Mouse (Mus musculus): Measurements from ENCODE around the gene Actn1. TPM values are rescaled to one million over a fixed set of nuclear protein-coding genes. Genes with fewer than 3 reads are reported as not detected.

Actn1 gene
- total and polyA plus RNA-seq, 3 experiments, result 2.7 to 13.2 (median 5.5) TPM

GRCm38 (mm10) chr12:80213263-80213662, 46.9 kb downstream of the Actn1 start:
- peak overlapping the region; percentile 48 for H3K4me2 ChIP-seq (ENCODE audit: insufficient read depth, low read depth, poor library complexity, severe bottlenecking)
- no peak overlapping the region for H3K27ac ChIP-seq (ENCODE audit: insufficient read depth, low read depth)
- no peaks in the 10 kb centered on the region for H3K79me2 ChIP-seq (replicated peaks; ENCODE audit: control insufficient read depth, extremely low read depth, insufficient read depth, poor library complexity, severe bottlenecking)
- peaks cover 12 to 52% of the 10 kb centered on the region in 2 experiments for H3K4me1 ChIP-seq (ENCODE audit: control insufficient read depth in 1 of 2, insufficient read depth in 2 of 2)
- H3K36me3 ChIP-seq (replicated peaks in 1 of 2; ENCODE audit: control insufficient read depth in 1 of 2, insufficient read depth in 1 of 2, low read length in 1 of 2), result no peaks in the 10 kb centered on the region
- no peak overlapping the region for H3K9ac ChIP-seq (ENCODE audit: insufficient read depth, low read depth)
- in situ Hi-C loops (cut with MboI; ENCODE audit: low pct_ligation_motif_present, low pct_unique_long_range_greater_than_20kb, low sequenced_read_pairs) (no loop called here), dilution Hi-C loops (cut with MboI; ENCODE audit: extremely low pct_ligation_motif_present, extremely low pct_unique_long_range_greater_than_20kb, low sequenced_read_pairs) (no loop called here)
- DNase-seq (ENCODE audit: extremely low read depth), result no peak
- H3K9me3 ChIP-seq (replicated peaks; ENCODE audit: low read length), result no peaks in the 10 kb centered on the region
- TF ChIP-seq USF1 (IDR thresholded peaks at IDR 0.05; ENCODE audit: low read depth, low read length) (no peak), CHD2 (IDR thresholded peaks at IDR 0.05; ENCODE audit: low read length) (no peak), MXI1 (IDR thresholded peaks at IDR 0.05; ENCODE audit: low read depth, low read length) (no peak), SIN3A (IDR thresholded peaks at IDR 0.05; ENCODE audit: low read length) (no peak), ZMIZ1 (IDR thresholded peaks at IDR 0.05; ENCODE audit: low read depth, low read length) (no peak), UBTF (IDR thresholded peaks at IDR 0.05; ENCODE audit: low read depth, low read length) (no peak), HCFC1 (IDR thresholded peaks at IDR 0.05; ENCODE audit: low read depth, low read length) (no peak), KAT2A (IDR thresholded peaks at IDR 0.05; ENCODE audit: insufficient replicate concordance, low read length) (no peak), ZC3H11A (IDR thresholded peaks at IDR 0.05; ENCODE audit: low read depth, low read length) (no peak), CHD1 (IDR thresholded peaks at IDR 0.05; ENCODE audit: low read depth, low read length) (no peak), EP300 (IDR thresholded peaks at IDR 0.05; ENCODE audit: low read length) (no peak)
- H3K4me3 ChIP-seq (replicated peaks in 1 of 3; ENCODE audit: low read depth in 2 of 3, low read length in 2 of 3, poor library complexity in 1 of 3), result no peak overlapping the region
- H3K27me3 ChIP-seq (replicated peaks), result no peaks in the 10 kb centered on the region

GRCm38 (mm10) chr12:80210791-80211612, 49.2 kb downstream of the Actn1 start:
- in situ Hi-C loops (cut with MboI; ENCODE audit: low pct_ligation_motif_present, low pct_unique_long_range_greater_than_20kb, low sequenced_read_pairs), result no loop called here
- Histone ChIP-seq H3K4me2 (ENCODE audit: insufficient read depth, low read depth, poor library complexity, severe bottlenecking) (no peak overlapping the region), H3K27ac (ENCODE audit: insufficient read depth, low read depth) (no peak overlapping the region), H3K36me3 (replicated peaks in 1 of 2; ENCODE audit: control insufficient read depth in 1 of 2, insufficient read depth in 1 of 2, low read length in 1 of 2) (no peaks in the 10 kb centered on the region), H3K9ac (ENCODE audit: insufficient read depth, low read depth) (no peak overlapping the region), H3K79me2 (replicated peaks; ENCODE audit: control insufficient read depth, extremely low read depth, insufficient read depth, poor library complexity, severe bottlenecking) (no peaks in the 10 kb centered on the region), H3K4me1 (ENCODE audit: control insufficient read depth in 1 of 2, insufficient read depth in 2 of 2) (peaks cover 9 to 44% of the 10 kb centered on the region in 2 experiments), H3K27me3 (replicated peaks) (no peaks in the 10 kb centered on the region), H3K9me3 (replicated peaks; ENCODE audit: low read length) (no peaks in the 10 kb centered on the region), H3K4me3 (replicated peaks in 1 of 3; ENCODE audit: low read depth in 2 of 3, low read length in 2 of 3, poor library complexity in 1 of 3) (no peak overlapping the region)
- no peak for DNase-seq (ENCODE audit: extremely low read depth)
- TF ChIP-seq NRF1 (IDR thresholded peaks at IDR 0.05; ENCODE audit: low read depth, low read length) (no peak), BHLHE40 (IDR thresholded peaks at IDR 0.05; ENCODE audit: low read depth, low read length) (no peak), POLR2A (IDR thresholded peaks at IDR 0.05; ENCODE audit: low read depth, low read length) (no peak), RCOR1 (conservative IDR thresholded peaks at IDR 0.05; ENCODE audit: low read depth, low read length) (no peak)
- dilution Hi-C loops (cut with MboI; ENCODE audit: extremely low pct_ligation_motif_present, extremely low pct_unique_long_range_greater_than_20kb, low sequenced_read_pairs), result no loop called here
